Mouse (Mus musculus) frontal cortex, postnatal 14 days (tissue): ENCODE measurements around the gene Gria1.

ENCODE experiments used
- DNase-seq, 2 experiments: peaks; one replicate each; pipeline ENCODE4 v3.0.0; 2022; ENCODE audit warnings: low spot score in 2 of 2

The Gria1 gene

GRCm38 (mm10) chr11:57051666-57052562, 40.7 kb downstream of the Gria1 start:
- no peak for DNase-seq

GRCm38 (mm10) chr11:57062441-57062840, 51.3 kb downstream of the Gria1 start:
- no peak for DNase-seq

DNA sequence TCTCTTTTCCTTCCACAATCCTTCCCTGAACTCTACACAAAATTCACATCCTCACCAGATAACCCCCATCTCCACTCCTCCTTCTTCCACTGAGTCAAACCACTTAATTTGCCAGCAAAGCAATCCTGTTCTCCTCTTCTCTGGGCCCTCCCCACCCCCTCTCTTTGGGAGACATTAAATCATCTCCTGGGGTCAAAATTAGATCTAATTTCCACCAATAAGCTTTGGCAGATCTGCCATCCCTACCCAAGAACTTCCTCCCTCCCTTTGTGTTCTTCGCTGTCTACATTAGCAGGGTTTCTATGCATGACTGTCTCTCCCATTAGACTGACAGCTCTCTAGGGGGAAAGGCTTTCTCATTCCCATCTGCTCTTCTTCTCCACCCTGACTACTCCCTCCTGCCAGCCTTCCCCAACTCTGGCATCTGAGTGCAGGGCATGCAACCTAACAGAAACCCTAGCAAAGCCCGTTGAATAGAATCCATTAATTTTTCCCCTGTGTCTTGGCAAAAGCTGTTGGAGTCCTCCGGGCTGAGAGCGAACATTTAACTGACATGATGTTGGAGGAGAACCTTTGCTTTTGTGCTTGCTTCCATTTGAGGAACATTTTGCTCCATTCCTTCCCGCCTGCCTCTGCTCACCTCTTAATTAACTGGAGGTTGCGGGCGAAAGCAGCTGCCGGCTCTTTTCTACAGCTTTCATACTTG, 59.2 kb downstream of the Gria1 start:
- DNase-seq: no peak

GRCm38 (mm10) chr11:57072171-57072570, 61.0 kb downstream of the Gria1 start:
- DNase-seq: no peak

DNA sequence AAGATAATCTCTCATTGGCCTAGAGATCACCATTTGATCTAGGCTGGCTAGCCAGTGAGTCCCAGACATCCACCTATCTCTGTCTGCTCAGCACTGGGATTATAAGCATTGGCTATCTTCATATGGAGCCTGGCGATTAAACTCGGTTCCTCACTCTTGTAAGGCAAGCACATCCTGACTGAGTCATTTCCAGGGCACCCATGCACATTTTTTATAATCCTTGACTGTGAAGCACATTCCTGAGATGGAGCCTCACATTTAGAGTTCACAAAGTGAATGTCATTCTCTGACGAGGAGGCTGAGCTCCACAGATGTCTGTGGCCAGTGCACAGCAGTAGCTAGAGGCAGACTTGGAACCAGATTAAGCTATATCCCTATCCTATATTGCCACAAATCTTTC, 68.2 kb downstream of the Gria1 start:
- no peak for DNase-seq

DNA sequence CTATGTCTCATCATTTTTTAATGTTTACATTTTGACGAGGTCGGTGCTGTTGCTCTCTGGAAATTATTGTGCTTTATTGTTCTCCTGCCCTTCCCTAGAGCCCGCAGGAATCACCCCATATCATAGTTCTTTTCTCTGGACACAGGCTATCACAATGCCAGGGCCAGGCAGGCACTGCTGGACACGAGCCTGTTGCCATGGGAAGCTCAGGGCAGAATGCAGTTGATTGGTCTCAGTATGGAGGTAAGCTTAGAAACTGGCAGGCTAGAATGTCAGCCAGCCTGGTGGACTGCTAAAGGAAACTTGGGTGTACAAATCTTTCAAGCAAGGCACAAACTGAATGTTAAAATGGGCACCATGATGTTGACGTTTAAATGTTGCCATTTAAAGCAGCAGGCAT, 78.3 kb downstream of the Gria1 start:
- no peak for DNase-seq

DNA sequence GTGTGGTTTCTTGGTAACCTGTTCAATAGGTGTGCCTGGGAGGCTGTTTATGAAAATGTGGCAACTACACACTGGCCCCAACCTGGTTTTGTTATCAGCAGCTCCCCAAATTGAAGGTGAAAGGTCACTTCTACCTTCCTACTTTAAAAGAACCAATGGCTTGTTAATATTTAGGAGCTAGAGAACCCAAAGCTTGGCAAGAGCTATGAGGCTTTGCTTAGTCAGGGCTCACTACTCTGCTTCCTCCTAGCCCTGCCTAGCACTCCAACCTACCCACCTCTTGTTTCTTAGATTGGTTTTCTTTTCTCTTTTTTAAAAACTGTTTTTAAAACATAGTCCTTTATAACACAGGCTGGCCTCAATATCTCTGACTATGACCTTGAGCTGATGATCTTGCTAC, 79.5 kb downstream of the Gria1 start:
- no peak for DNase-seq

DNA sequence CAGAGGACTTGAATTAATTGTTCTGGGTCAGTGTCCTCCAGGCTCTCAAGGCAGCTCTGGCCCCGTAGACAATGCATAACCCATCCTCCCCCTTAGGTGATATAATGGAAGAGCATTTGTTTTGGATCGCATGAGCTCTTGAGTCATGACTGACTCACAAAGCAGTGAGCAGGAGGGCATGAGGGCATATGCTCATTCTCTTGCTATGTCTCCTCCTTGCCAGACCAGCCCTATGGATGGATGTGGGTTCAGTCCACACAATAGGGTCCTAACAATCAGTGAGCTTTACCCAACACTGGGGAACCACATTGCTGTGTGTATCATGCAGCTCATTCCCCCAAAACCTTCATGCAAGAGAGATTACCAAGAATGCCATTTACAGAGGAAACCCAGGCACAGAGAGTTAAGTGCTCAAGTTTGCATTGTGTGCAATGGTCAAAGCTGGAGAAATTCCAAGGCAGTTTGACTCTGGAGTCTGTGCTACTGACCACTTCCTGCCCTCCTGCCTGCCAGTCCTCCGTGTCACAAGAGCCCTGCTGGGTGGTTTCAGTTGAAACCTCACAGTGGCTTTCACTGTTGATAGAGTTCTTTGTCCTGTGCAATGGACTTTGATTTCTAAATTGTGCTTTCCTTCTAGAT, 80.2 kb downstream of the Gria1 start:
- no peak for DNase-seq

- no peak for DNase-seq
Observed at GRCm38 (mm10) chr11:57100491-57100890, 89.3 kb downstream of the Gria1 start.

DNA sequence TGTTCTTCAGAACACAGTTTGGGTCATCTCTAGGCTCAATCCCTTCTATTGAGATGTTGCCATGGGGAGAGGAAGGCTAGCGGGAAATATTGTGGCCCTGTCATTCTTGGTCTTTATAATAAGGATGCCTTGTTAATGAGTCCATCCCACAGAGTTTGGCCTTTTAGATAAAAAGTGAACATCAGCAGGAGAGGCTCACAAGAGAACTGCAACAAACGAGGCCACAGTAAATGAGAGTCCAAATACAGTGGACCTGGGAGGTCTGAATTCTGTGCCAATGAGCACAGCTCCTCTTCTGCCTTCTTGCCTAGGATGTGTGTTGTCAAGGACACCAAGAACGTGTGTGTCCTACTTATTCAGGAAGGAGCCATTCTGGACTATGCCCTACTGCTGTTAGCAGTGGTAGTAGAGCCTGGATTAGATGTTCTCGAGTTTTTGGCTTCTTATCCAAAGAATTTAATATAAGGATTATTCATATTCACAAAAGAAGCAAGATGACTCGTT, 92.6 kb downstream of the Gria1 start:
- DNase-seq: no peak

GRCm38 (mm10) chr11:57105683-57106082, 94.5 kb downstream of the Gria1 start:
- DNase-seq: no peak

GRCm38 (mm10) chr11:57112386-57112785, 101.2 kb downstream of the Gria1 start:
- no peak for DNase-seq

DNA sequence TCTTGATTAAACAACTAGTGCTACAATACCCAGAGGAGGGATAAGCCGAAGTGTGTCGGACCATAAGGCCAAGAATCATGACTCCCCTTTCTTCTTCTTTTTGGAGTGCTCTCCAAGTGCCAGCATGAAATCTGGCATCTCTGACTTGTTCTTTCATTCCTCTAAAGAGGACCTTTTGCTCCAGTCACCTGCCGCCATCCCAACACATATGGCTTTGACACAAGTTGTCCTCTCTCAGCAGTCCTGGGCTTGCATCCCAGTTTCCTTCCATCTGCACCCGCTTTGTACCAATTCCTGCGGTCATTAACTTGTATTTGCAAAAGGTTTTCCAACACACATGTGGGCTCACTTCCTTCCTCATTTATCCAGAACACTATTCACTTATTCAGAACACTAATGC, 103.2 kb downstream of the Gria1 start:
- no peak for DNase-seq

DNA sequence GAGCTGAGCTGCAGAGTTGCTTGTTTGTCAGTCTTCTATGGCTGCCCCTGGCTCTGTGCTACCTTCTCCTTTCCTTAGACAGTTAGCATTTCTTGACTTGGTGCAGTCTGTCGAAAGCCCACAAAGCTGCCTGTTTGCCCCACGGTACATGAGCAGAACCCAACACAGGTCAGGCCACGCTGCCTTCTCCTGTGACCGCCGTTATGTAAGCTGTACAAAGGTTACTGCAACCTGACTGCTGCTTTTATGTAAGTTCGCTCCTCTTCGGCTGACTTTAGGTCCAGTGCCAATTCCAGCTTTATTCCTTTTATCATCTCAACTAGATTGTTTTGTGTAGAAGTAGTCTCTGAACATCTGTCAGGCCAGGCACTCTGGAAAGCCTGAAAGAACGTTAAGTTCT, 115.9 kb downstream of the Gria1 start:
- no peak for DNase-seq

- no peak for DNase-seq
Observed at GRCm38 (mm10) chr11:57140162-57140780, 129.1 kb downstream of the Gria1 start.

DNA sequence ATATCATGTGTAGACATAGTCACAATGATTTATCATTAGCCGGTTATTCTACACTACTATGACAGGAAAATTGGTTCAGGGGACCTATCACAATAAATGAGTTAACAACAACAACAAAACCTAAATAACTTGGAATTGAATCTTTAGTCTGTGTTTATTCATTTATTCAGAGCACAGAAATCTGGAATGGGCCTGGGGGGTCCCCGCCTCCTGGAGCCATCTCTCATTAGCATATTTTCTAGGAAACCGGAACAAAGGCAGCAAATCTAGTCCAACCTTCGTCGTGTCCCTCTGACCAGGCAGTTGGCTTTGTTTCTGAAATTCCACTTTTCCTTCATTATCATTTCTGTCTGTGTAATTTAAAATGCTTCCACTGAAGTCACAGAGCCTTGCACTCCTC, 132.5 kb downstream of the Gria1 start:
- DNase-seq: no peak

- DNase-seq: no peak
Observed at GRCm38 (mm10) chr11:57145192-57145591, 134.0 kb downstream of the Gria1 start.

GRCm38 (mm10) chr11:57145704-57146103, 134.5 kb downstream of the Gria1 start:
- DNase-seq: no peak

- no peak for DNase-seq
Observed at GRCm38 (mm10) chr11:57151674-57152073, 140.5 kb downstream of the Gria1 start.

DNA sequence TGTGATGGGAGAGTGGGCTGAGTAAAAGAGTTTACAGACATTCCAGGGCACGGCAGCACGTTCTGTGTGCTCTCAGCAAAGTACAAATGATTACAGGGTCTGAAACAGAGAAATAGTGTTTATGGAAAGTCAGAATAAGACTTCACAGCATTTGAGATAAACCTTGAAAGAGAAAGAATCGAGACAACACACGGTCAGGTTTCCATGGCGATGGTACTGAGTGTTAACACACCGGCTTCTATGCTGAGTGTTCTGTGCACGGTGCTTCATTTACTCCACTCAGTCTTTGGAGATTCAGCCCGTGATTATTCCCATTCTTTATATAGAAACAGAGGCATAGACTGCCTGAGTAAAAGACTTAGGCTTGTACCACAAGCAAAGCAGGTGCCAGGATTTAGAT, 143.8 kb downstream of the Gria1 start:
- DNase-seq: no peak

- DNase-seq: no peak
Observed at GRCm38 (mm10) chr11:57159412-57159811, 148.2 kb downstream of the Gria1 start.

- DNase-seq: no peak
Observed at GRCm38 (mm10) chr11:57160076-57160475, 148.9 kb downstream of the Gria1 start.
